Mouse (Mus musculus) midbrain, embryonic 12.5 days (tissue): ENCODE measurements around the gene Dennd2c. TPM values are rescaled to one million over a fixed set of nuclear protein-coding genes. Genes with fewer than 3 reads are reported as not detected.
"Not testable (repeated sequence)": the region's sequence is repeated elsewhere in the genome, so short reads cannot be mapped to it uniquely, and the experiment has no call there.

Source experiments
- ATAC-seq: fragments of 200-750 bp; cut with Nextera tagmentation; 2 replicates; pipeline ENCODE4 v1.8.0; 2017; ENCODE audit warnings: low read depth, moderate TSS enrichment, moderate library complexity; ENCODE audit not compliant: low FRiP score
- H3K27ac ChIP-seq: fragments of 300-500 bp; sonication (generic); replicated peaks from 2 replicates; pipeline ENCODE4 v1.5.1; 2016; ENCODE audit warnings: mild to moderate bottlenecking
- H3K27me3 ChIP-seq: fragments of 300-500 bp; sonication (generic); 2 replicates; pipeline ENCODE4 v1.6.1; 2016; ENCODE audit warnings: mild to moderate bottlenecking
- H3K36me3 ChIP-seq: fragments of 300-500 bp; sonication (generic); 2 replicates; pipeline ENCODE4 v1.6.1; 2016
- H3K4me1 ChIP-seq: fragments of 300-500 bp; sonication (generic); 2 replicates; pipeline ENCODE4 v1.6.1; 2016
- H3K4me2 ChIP-seq: fragments of 300-500 bp; sonication (generic); replicated peaks from 2 replicates; pipeline ENCODE4 v1.6.1; 2016; ENCODE audit warnings: mild to moderate bottlenecking, moderate library complexity
- H3K4me3 ChIP-seq: fragments of 300-500 bp; sonication (generic); 2 replicates; pipeline ENCODE4 v1.5.1; 2016; ENCODE audit warnings: mild to moderate bottlenecking
- H3K9ac ChIP-seq: fragments of 300-500 bp; sonication (generic); replicated peaks from 2 replicates; pipeline ENCODE4 v1.6.1; 2016; ENCODE audit warnings: mild to moderate bottlenecking, moderate library complexity
- H3K9me3 ChIP-seq: fragments of 300-500 bp; sonication (generic); 2 replicates; pipeline ENCODE4 v1.6.1; 2016; ENCODE audit warnings: mild to moderate bottlenecking
- WGBS: fragments of 180-500 bp; shearing (Covaris S2); methylation state at CpG from one replicate; pipeline ENCODE4 v1.1.7; 2016; 5-methylcytosine and 5-hydroxymethylcytosine counted together
- polyA plus RNA-seq: library from polyadenylated mRNA; unstranded; fragments of >200 nt; fragmentation: Nextera tagmentation; extraction: Ambion mirVana; gene quantifications from 2 replicates; pipeline ENCODE4 v1.2.1, GENCODE M21; 2016

Gene Dennd2c
- polyA plus RNA-seq, 1 experiment from 2014 or later, result 3.5 TPM

GRCm38 (mm10) chr3:103126138-103126537 is 23.7 kb downstream of the Dennd2c start:
- Histone ChIP-seq H3K9me3 (no peaks in the 10 kb centered on the region), H3K9ac (no peak overlapping the region), H3K27ac (no peak overlapping the region), H3K4me3 (no peak overlapping the region), H3K4me2 (no peak overlapping the region), H3K4me1 (peaks cover 18% of the 10 kb centered on the region), H3K36me3 (no peaks in the 10 kb centered on the region), H3K27me3 (no peaks in the 10 kb centered on the region)
- 93% methylated on average over 3 of the region's 3 CpGs for WGBS
- no peak for ATAC-seq

- no peak for ATAC-seq
- Histone ChIP-seq H3K9ac (no peak overlapping the region), H3K27ac (no peak overlapping the region), H3K27me3 (no peaks in the 10 kb centered on the region), H3K4me2 (no peak overlapping the region), H3K4me3 (no peak overlapping the region), H3K36me3 (no peaks in the 10 kb centered on the region), H3K4me1 (peaks cover 18% of the 10 kb centered on the region), H3K9me3 (no peaks in the 10 kb centered on the region)
- WGBS, result 15% methylated on average over 2 of the region's 2 CpGs
These were observed 24.8 kb downstream of the Dennd2c start for GRCm38 (mm10) chr3:103127177-103127576.

DNA sequence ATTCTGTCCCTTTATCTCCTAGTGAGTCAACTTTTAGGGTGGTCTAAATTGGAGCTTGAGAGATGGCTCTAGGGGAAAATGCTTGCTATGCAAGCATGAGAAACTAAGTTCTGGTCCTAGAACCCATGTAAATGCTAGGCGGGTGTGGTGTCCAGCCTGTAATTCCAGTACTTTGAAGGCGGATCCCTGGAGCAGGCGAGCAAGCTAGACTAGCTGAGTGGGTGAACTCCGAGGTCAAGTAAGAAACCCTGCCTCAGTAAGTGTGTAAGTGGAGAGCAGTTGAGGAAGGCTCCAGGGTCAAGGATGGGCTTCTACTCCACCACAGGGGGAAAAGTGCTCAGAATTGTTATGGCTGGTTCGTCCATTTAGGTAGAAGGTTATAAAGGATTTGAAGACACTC is 25.3 kb downstream of the Dennd2c start:
- WGBS, result 73% methylated on average over 5 of the region's 5 CpGs
- Histone ChIP-seq H3K27me3 (no peaks in the 10 kb centered on the region), H3K27ac (no peak overlapping the region), H3K4me1 (peaks cover 18% of the 10 kb centered on the region), H3K4me2 (no peak overlapping the region), H3K4me3 (no peak overlapping the region), H3K9me3 (no peaks in the 10 kb centered on the region), H3K36me3 (no peaks in the 10 kb centered on the region), H3K9ac (no peak overlapping the region)
- no peak for ATAC-seq

DNA sequence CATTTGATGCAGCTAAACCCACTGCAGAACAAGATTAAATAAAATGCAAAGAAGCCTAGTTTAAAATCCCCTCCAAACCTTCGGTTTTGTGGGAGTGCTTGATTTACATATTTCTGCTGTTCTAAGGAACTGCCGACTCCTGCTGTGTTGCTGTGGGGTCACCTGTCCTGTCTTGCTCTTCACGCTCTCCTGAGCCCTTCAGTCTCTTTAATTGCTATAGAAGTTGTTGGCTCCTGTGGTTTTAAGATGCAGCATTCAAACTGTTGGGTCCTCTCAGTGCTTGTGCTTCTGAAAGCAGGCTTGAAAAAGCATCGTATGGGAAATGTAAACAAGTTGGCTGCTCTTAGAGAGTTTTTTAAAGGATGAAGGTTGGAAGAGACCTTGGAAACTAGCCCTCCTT is 25.8 kb downstream of the Dennd2c start:
- Histone ChIP-seq H3K4me2 (no peak overlapping the region), H3K4me1 (peaks cover 18% of the 10 kb centered on the region), H3K27ac (no peak overlapping the region), H3K27me3 (no peaks in the 10 kb centered on the region), H3K36me3 (no peaks in the 10 kb centered on the region), H3K9ac (no peak overlapping the region), H3K4me3 (no peak overlapping the region), H3K9me3 (no peaks in the 10 kb centered on the region)
- WGBS, result 38% methylated on average over 4 of the region's 4 CpGs
- no peak for ATAC-seq

DNA sequence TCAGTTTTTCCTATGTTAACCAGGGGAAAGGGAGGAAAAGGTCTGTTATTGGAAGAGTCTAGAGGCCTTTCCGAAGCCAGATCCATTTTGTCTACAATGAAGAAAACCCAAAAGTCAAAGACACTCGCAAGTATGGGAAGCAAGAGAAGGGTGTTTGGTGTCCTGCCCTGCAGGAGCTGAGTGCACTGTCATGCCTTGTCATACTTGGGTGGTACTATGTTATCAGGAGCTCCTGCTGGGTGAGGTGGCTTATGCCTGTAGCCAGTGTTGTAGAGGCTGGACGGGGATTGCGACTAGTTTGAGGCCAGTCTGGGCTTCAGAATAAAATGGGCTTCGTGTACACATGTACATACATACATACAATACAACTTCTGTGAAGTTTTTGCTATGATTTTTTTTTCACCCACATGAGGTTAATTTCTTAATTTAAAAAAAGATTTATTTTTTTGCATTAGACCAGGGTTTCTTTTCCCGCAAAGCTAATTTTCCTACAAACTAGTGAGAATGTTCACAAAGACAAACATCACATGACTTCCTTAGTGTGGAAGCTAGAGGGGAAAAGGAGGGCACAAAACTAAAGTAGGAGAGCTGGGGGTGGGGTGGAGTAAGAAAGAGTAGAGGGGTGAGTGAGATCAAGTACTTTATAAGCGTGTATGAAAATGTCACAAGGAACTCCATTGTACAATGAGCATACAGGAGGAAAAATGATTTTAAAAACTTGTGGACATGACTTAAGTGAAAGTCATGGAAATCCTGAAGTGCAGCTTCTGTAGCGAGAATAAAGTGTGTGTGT is 27.2 kb downstream of the Dennd2c start:
- no peak overlapping the region for H3K4me3 ChIP-seq
- no peaks in the 10 kb centered on the region for H3K27me3 ChIP-seq
- H3K27ac ChIP-seq, result no peak overlapping the region
- H3K4me1 ChIP-seq, result peaks cover 18% of the 10 kb centered on the region
- ATAC-seq, result no peak
- WGBS, result 87% methylated on average over 8 of the region's 8 CpGs
- H3K9ac ChIP-seq, result no peak overlapping the region
- H3K9me3 ChIP-seq, result no peaks in the 10 kb centered on the region
- no peak overlapping the region for H3K4me2 ChIP-seq
- H3K36me3 ChIP-seq, result no peaks in the 10 kb centered on the region

GRCm38 (mm10) chr3:103130236-103130751 is 27.9 kb downstream of the Dennd2c start:
- no peaks in the 10 kb centered on the region for H3K9me3 ChIP-seq
- H3K36me3 ChIP-seq, result no peaks in the 10 kb centered on the region
- H3K9ac ChIP-seq, result no peak overlapping the region
- H3K4me1 ChIP-seq, result peaks cover 18% of the 10 kb centered on the region
- ATAC-seq, result no peak
- no peak overlapping the region for H3K27ac ChIP-seq
- H3K4me3 ChIP-seq, result no peak overlapping the region
- H3K4me2 ChIP-seq, result no peak overlapping the region
- 58% methylated on average over 6 of the region's 6 CpGs for WGBS
- no peaks in the 10 kb centered on the region for H3K27me3 ChIP-seq

DNA sequence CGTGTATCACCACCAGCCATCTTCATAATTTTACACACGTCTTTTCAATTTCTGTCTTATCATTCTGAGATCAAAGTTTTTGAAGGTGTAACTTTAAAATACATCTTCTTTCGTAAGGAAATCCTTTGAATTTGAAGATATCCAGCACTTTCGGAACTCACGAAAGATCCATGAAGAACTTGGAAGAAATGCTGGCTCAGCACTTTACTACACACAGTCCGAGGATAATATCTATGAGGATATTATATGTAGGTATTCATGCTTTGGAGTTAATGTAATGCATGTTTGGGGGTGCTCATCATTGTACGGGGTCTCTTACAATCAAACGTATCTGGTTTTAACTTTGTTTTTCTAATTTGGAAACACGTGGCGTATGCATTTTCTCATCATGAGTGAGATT is 30.7 kb downstream of the Dennd2c start:
- H3K4me2 ChIP-seq, result no peak overlapping the region
- H3K36me3 ChIP-seq, result no peaks in the 10 kb centered on the region
- H3K9ac ChIP-seq, result no peak overlapping the region
- no peaks in the 10 kb centered on the region for H3K9me3 ChIP-seq
- no peak for ATAC-seq
- 0 out of 2 replicates have a peak, but pooled peaks cover 7% of the 10 kb centered on the region for H3K4me1 ChIP-seq
- 92% methylated on average over 10 of the region's 10 CpGs for WGBS
- H3K4me3 ChIP-seq, result no peak overlapping the region
- H3K27me3 ChIP-seq, result no peaks in the 10 kb centered on the region
- no peak overlapping the region for H3K27ac ChIP-seq

DNA sequence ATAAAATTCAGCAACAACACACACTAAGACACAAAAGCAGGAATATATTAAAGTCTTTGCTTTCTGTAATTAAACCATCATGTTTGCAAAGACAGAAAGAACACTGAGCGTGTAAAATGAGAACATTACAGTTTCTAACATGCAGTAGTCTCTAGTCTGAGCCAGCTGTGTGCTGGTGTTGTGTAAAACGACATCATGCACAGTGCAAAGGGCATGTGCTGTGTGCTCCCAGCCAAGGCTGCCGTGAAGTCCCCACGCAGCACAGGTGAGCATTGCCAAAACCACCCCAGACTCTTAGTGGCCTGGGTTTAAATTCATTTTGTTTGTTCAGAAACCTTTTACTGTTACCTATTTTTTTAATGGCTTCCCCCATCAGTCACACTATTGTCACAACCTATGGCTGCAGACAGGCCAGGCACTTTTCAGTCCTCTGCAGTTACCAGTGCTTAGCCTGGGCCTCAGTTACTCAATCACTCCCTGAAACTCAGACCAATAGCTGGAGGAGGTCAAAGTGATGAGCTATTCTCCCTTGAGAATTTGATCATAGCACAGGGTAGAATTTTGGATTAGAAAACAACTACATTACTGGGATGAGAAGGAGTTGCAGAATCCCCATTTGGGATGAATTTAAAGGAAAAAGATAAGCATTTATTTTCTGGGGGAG is 34.1 kb downstream of the Dennd2c start:
- 88% methylated on average over 4 of the region's 4 CpGs for WGBS
- Histone ChIP-seq H3K36me3 (no peaks in the 10 kb centered on the region), H3K4me2 (no peak overlapping the region), H3K4me1 (no peaks in the 10 kb centered on the region), H3K9me3 (no peaks in the 10 kb centered on the region), H3K27me3 (no peaks in the 10 kb centered on the region), H3K9ac (no peak overlapping the region), H3K27ac (no peak overlapping the region), H3K4me3 (no peak overlapping the region)
- ATAC-seq, result no peak

DNA sequence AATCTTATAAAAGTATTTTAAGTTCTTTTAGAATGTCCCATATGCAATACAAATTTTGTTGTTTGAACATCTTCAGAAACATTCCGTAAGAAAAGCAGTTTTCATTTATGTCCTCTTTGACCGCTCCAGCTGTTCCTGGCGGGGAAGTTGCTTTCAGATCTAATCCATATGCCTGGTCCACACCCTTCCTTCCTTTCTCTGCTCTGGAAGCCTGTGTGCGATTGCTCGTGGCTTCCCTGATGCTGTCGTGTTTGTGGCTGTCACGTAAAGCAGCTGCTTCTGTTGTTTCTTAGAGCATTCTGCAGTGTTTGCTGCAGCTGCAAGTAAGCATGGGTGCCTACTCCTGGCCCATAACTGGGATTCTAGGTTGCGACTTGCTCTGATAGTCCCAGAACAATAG is 36.6 kb downstream of the Dennd2c start:
- no peak overlapping the region for H3K4me2 ChIP-seq
- no peak overlapping the region for H3K4me3 ChIP-seq
- no peak for ATAC-seq
- WGBS, result 81% methylated on average over 8 of the region's 8 CpGs
- no peaks in the 10 kb centered on the region for H3K27me3 ChIP-seq
- no peaks in the 10 kb centered on the region for H3K36me3 ChIP-seq
- no peaks in the 10 kb centered on the region for H3K4me1 ChIP-seq
- no peak overlapping the region for H3K27ac ChIP-seq
- H3K9ac ChIP-seq, result no peak overlapping the region
- H3K9me3 ChIP-seq, result no peaks in the 10 kb centered on the region

DNA sequence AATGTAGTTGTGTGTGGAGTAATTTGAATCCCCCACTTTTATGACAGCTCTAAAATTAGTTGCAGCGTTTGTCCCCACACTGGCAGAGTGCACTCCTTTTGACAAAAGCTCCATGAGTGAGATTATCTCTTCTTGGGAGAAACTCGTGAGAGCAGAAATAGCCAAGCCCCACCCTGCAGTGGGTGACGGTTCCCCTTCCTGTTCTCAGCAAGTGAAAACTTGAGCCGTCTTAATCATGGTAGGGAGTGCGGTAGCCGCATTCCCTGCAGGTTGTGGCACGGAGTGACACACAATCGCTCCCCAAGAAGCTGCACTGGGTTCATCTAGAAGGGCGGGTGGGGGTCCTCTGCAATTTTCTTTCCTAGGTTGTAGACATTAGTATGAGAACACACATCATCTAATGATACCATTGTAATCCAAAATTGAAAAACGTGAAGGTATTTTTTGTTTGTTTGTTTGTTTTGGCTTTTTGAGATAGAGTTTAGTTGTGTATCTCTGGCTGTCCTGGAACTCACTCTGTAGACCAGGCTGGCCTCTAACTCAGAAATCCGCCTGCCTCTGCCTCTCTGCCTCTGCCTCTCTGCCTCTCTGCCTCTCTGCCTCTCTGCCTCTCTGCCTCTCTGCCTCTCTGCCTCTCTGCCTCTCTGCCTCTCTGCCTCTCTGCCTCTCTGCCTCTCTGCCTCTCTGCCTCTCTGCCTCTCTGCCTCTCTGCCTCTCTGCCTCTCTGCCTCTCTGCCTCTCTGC is 37.9 kb downstream of the Dennd2c start:
- ATAC-seq, H3K4me3 ChIP-seq, H3K27me3 ChIP-seq, H3K36me3 ChIP-seq, H3K4me1 ChIP-seq, H3K27ac ChIP-seq, H3K9ac ChIP-seq, H3K4me2 ChIP-seq, H3K9me3 ChIP-seq: not testable (repeated sequence)
- 61% methylated on average over 11 of the region's 11 CpGs for WGBS

- Histone ChIP-seq H3K4me1 (no peaks in the 10 kb centered on the region), H3K4me2 (no peak overlapping the region), H3K4me3 (no peak overlapping the region), H3K27me3 (no peaks in the 10 kb centered on the region), H3K27ac (no peak overlapping the region), H3K9me3 (no peaks in the 10 kb centered on the region), H3K9ac (no peak overlapping the region), H3K36me3 (no peaks in the 10 kb centered on the region)
- no peak for ATAC-seq
- 91% methylated on average over 11 of the region's 11 CpGs for WGBS
These were observed 38.9 kb downstream of the Dennd2c start for GRCm38 (mm10) chr3:103141287-103141686.

GRCm38 (mm10) chr3:103142366-103142765 is 40.0 kb downstream of the Dennd2c start:
- 87% methylated on average over 10 of the region's 10 CpGs for WGBS
- Histone ChIP-seq H3K36me3 (no peaks in the 10 kb centered on the region), H3K9me3 (no peaks in the 10 kb centered on the region), H3K27me3 (no peaks in the 10 kb centered on the region), H3K4me2 (no peak overlapping the region), H3K9ac (no peak overlapping the region), H3K4me1 (no peaks in the 10 kb centered on the region), H3K4me3 (no peak overlapping the region), H3K27ac (no peak overlapping the region)
- no peak for ATAC-seq
